Mouse (Mus musculus): ENCODE data around the gene Vegfa.

- TF ChIP-seq POLR2A (IDR thresholded peaks at IDR 0.05; ENCODE audit: low read depth, low read length) (no peak), CTCF (IDR thresholded peaks at IDR 0.05; ENCODE audit: extremely low read depth, insufficient read length, insufficient replicate concordance, low read depth, low read length) (no peak)
These were observed 953 bp upstream of the Vegfa start for GRCm38 (mm10) chr17:46033122-46033521.

Data from small intestine, adult 2 months (tissue).